Mouse (Mus musculus) embryo, embryonic 11.5 days (tissue): Measurements from ENCODE around the gene Fam129c.

Experiments
- DNase-seq: peaks from one replicate; pipeline ENCODE4 v3.0.0-alpha.2; 2012; ENCODE audit warnings: low read depth, low spot score

Fam129c gene

DNA sequence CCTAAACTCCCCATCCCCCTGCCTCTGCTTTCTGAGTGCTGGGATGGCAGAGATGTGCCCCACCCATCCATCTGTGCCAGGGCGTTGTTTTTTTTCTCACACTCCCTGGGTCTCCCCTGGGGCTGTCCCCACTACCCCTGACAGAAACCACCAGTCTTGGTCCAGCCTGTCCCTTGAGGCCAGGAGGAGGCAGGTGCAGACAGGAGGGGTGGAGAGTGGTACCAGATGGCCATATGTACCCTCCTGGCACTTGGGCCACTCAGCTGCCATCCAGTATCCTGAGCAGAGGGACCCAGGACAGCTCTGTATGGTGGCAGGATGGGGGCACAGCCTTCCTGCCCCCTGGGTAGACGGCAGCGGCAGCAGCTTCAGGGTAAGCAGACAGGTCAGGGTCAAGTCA lies at the start of gene Fam129c:
Gene Fam129c, plus strand, starts transcription at position 198 of the 400 bp plus-strand sequence.
- DNase-seq, result no peak

DNA sequence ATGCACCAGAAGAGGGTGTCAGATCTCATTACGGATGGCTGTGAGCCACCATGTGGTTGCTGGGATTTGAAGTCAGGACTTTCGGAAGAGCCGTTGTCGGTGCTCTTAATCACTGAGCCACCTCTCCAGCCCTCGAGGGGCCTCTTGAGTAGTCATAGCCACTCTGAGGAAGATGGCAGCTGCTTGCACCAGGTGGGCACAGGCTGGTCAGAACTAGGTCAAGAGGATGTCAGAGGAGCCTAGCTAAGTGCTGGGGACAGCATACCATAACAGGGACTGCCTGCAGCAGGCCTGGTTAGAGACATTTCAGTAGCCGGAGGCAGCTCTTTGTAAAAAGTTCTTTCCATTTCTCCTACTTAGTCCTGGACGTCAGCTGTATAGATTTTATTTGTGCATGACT lies 46.7 kb upstream of the Fam129c start:
- no peak for DNase-seq

DNA sequence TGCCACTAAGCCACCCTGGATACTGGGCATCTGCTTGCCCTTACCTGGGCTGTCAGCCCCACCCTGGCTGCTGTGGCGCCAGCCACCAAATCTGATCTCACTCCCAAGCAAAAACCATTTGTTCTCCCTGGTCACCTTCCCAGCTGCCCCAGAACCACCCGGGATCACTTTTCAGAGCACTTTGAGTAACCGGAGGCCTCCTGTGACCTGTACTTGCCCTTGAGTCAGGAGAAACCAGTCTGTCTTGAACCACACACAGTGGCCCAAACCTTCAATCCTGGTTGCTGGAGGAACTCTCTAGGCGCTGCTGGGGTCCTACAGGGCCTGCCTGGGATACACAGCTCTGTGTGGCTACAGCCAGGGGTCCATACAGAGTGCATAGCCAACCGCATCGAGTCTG lies 44.7 kb upstream of the Fam129c start:
- no peak for DNase-seq

DNA sequence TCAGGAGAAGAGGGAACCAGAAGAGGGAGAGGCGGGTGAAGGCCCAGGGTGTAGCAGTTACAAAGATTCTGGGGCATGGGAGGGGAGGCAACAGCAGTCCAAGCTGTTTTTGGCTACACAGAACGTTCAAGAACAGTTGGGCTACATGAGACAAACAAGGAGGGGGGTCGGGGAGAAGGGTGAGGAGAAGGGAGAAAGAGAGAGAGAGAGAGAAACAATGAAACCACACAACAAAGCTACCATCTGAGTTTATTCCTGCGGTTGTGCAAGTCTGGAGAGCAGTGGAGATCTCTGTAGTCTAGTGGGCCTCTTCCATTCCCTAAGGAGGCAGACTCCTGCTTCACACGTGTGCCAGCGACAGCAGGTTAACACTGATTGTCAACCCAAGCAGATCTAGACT lies 43.4 kb upstream of the Fam129c start:
- no peak for DNase-seq

- no peak for DNase-seq
Measured at GRCm38 (mm10) chr8:71554644-71555043, 42.8 kb upstream of the Fam129c start.

DNA sequence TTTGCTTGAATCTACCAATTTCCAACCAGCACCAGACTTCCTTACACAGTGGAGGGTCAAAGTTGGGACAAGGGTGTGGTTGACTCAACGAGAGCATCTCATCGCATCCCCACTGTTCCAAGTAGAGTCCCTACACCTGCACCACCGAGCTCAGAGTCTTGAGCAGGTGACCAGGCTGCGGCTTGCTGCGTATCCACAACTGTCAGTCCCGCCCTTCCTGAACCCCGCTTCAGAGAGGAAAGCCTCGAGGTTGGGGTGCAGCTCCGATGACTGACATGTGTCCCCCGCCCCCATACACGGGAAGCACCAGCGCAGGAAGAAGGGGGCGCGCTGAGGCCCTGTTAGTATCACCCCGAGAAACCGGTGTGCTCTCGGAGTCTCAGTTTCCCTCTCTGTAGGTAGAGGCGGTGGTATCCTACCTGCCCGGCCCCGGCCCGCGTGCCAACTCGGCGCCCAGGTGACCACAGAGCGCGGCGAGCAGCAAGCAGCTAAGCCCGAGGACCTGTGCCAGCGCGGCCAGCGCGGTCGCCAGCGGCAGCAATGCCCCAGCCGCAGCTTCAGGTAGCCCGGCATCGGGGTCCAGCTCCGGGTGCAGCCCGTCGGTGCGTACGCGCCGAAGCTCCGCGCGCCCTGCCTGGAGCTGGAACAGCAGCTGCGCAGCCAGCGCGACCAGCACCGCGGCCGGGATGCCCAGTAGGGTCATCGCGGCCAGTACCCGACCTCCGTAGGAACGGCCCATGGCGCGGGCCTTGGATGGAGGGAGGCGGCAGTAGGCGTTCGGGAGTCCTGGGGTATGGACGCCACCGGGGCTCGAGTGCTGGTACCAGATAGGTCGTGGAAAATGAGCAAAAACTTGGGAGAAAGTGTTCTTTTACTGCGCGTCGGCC lies 39.1 kb upstream of the Fam129c start, which contains the start of gene Tmem221:
Gene Tmem221, minus strand, starts transcription at position 801 of the 887 bp plus-strand sequence.
- DNase-seq, result no peak

GRCm38 (mm10) chr8:71558958-71559690 lies 38.3 kb upstream of the Fam129c start:
- DNase-seq, result peak; percentile 40

- no peak for DNase-seq
Measured at GRCm38 (mm10) chr8:71560071-71560470, 37.4 kb upstream of the Fam129c start.

DNA sequence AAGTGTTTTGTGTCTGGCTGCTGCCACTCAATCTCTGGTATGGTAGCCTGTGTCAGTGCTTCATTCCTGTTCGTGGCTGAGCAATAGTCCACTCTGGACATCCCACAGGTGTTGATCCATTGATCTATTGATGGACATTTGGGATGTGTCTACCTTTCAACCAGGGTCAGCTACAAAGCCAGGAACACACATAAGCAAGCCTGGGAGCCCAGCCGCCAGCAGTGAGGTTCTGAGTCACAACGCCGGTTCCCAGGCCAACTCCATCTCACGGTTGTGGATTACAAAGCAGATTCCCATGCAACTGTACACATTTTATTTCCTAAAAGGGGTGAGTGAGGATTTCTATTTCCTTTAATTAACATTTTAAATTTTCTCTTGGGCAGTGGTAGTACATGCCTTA lies 36.7 kb upstream of the Fam129c start:
- no peak for DNase-seq

- DNase-seq, result peak; percentile 56
Measured at GRCm38 (mm10) chr8:71561401-71561800, 36.0 kb upstream of the Fam129c start.

DNA sequence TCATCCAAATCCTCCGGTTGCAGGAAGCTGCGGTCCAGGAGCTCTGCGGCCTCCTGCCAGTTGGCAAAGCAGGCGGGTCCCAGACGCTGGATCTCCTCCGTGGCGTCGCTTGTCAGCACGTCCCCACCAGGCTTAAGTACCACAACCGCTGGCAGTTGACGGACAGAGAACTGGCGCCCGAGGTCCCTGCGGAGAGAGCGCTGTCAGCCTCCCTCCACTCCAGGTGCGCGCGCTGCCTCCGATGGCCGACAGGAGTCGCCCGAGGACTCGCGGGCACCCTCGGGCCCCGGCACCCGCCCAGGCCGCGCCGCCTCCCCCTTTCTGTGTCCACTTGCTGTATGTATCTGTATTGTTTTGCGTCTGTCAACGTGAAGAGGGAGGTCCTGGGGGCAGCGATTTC lies 34.7 kb upstream of the Fam129c start:
- DNase-seq, result no peak

DNA sequence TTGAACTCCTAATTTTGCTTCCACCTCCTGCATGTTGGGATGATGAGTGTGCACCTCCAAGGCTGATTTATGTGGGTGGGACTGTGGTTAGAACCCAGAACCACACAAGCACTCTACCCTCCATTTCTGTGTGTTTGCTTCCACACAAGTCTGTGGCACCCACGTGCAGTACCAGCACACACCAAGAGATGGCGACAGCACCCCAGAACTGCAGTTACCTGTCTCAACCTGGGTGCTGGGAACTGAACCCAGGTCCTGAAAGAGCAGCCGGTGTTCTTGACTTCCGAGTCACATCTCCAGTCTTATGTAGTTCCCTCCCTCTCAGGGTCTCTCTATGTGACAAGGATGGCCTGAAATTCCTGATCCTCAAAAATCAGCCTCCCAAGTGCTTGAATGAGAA lies 33.5 kb upstream of the Fam129c start:
- no peak for DNase-seq

GRCm38 (mm10) chr8:71566501-71566900 lies 30.9 kb upstream of the Fam129c start, which contains the start of gene Nxnl1:
Nxnl1 (minus strand) TSS chr8:71566601.
- no peak for DNase-seq

- no peak for DNase-seq
Measured at GRCm38 (mm10) chr8:71567587-71567986, 29.9 kb upstream of the Fam129c start.

GRCm38 (mm10) chr8:71568387-71568937 lies 29.0 kb upstream of the Fam129c start, which contains the start of gene Slc27a1:
Slc27a1 (plus strand) TSS chr8:71568882.
- DNase-seq, result no peak

DNA sequence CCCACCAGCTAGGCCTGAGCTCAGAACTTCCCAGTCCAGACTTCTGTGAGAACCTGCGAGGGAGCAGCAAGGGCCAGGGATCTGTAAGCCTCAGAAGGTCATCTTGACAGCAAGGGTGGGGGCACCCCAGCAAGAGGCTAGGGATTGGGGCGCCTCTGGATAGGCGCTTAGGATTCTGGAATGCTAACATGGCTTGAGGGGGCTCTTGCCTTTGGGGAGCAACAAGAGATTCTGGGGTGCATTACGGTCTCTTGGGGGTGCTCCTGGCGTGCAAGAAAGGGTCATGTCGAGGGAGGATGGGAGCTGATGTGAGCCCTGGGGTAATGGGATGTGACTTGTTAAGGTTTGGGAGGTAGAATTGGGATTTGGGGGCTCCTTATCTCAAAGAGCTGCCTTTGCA lies 28.5 kb upstream of the Fam129c start:
- no peak for DNase-seq

DNA sequence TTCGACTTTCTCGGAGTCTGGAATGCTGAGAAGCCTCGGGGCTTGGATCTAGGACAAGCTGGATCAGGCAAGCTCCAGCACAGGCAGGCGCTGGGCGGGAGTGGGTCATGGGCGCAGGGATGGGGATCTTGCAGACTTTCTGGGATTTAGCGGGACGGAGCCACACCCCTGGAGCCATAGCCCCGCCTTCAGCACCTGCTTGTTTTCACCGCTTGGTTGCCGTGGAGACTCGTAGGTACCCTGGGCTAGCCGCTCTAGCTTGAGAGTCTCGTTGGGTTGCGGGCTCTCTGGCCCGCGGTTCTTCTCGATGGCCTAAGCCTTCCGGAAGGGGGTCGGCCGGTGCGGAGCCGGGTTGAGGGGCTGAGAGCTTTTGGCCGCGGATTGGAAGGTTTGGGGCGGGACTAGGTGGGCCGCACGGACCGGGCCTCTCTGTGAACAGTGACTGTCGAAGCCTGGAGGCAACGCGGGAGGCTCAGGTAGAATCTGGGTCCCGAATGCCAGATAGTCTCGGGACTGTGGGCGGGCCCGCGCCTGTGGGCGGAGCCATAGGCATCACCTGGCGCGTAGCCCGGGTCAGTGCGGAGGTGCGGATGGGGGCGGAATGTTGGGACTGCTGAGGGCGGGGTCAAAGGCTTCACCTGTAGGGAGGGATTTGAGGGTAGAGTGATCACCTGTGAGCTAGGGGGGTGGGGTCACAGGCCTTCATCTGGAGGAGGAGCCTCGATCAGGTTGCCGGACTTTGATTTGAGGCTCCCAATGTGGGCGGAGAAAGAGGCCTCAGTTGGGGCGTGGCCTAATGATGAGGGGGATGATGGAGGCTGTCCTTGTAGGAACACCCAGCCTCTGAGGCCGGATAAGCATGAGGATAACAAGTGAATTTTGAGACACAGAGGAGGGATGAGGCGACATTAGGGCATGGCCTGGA lies 27.8 kb upstream of the Fam129c start:
- DNase-seq, result peak; percentile 83

GRCm38 (mm10) chr8:71570291-71570954 lies 27.0 kb upstream of the Fam129c start:
- DNase-seq, result peak; percentile 86

DNA sequence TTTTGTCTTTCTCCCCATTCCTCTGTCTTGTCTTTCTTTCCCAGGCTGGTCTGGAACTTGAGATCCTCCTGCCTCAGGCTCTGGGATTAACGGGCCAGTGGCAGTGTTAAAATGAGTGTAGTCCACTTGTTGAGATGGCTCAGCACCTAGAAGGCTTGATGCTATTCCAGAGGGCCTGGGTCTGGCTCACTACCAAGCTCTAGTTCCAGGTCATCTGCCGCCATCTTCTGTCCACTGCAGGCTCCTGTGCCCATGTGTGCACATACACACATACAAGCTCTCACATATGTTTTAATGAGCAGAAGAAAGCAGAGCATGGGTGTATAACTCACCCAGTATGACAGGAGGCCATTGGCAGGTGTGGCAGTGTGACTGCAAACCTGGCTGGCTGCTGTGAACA lies 25.4 kb upstream of the Fam129c start:
- no peak for DNase-seq

DNA sequence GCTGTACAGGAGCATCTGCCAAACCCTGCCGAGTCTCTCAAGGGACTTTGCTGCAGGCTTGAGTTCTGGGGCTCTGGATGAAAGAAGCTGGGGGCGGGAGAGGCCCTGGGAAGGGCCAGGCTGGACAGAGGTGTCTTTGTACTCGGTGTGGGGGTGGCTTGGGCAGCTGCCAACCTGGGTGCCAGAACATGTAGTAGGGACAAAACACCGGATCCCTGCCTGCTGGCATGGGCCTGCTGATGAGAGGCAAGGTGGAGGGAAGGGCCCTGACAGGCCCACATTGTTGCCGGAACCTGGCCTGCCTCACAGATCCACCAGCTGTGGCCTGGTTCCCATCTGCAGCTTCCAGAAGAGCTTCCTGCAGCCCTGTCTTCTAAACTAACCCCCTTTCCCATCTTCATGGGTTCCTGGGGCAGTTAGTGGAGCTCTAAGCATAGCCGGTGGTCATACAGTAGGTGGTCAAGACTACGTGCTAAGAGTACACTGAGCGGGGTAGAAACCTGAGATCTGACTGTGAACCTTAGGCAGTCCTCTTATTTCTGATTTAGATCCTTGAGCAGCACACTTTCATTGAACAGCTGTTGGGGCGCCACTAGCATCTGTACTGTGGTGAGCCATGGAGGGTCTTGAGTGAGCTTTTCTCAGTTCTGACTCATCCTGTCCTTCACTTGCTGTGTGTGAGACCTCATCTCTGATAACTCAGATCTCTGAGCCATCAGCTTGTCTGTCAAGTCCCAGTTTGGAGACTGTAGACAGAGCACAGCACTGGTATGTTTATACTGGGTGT lies 24.4 kb upstream of the Fam129c start:
- no peak for DNase-seq
